In the genomic region with DNA sequence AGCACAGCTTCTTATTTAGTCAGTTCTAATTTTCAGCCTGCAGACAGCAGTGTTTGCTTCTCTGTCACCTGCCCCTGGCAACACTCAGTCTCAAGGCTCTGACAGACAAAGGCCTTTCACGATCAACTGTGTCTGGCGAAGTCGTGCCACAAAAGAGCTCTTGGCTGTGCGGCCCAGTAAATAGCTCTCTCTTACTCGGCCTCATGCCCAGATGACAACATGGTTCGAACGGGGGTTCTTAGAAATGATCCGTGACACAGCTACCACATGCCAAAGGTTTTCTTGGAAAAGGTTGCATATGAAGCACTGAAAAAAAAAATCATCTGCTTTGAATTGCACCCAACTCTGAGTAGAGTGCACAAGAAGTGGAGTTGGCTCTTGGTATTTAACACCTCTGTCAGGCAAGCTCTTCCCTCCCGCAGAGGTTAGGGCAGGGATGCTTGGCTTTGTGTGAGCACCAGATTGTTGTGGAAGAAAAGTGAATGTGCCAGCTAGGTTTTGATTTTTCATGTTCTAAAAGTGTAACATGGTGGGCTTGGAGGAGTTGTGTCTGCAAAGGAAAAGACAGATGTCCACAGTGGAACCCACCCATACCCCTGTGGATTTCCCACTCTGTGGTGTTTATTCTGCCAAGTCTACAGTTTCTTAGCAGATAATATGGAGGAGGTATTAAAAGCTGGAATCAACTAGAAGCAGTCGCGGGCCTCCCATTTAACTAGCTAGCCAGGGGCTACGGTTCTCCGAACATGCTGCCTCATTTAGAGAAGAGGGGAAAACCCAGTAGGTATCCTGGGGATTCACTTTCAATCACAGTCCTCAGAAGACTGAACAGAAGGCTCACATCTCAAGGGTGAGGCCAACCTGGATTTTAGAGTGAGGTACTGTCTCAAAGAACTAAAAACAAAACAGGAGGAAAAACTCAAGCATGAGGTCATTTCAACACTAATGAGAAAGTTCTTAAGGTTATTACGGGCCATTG, we compare ENCODE assay signal across 17 mouse cellular contexts.
DNase-seq lines count a peak whose midpoint lies in the region; ATAC-seq and TF ChIP-seq lines count a peak whose summit lies in the region.
"Had no signal": no experiment of that assay in that cellular context is flagged by ENCODE, and none has a peak within 500 bp of the region (broad histone marks: within the 10 kb centered on the region; RNA-seq: fewer than 3 reads in every experiment).

No protein-coding gene starts in this region.

- H3K4me3 ChIP-seq in forebrain, embryonic 15.5 days = no peak overlapping the region
- no peak overlapping the region for H3K4me3 ChIP-seq in forebrain, embryonic 12.5 days (replicated peaks)
- H3K4me3 ChIP-seq in liver, adult 2 months (ENCODE audit: insufficient read depth, low read depth, low read length) = no peak overlapping the region
- H3K4me3 ChIP-seq in kidney, embryonic 16.5 days (ENCODE audit: low read length) = no peak overlapping the region
- H3K4me3 ChIP-seq: erythroblast, embryonic 14.5 days; megakaryocyte, embryonic 14.5 days; neural tube, embryonic 13.5 days had no signal

- peak; percentile 87 for ATAC-seq in forebrain, embryonic 15.5 days (replicated peaks)
- no peak for ATAC-seq in forebrain, embryonic 12.5 days (ENCODE audit: low FRiP score)
- ATAC-seq in kidney, embryonic 16.5 days (ENCODE audit: low FRiP score, low TSS enrichment) = no peak
- ATAC-seq: intestine, embryonic 16.5 days; liver, postnatal 0 days had no signal

- TF ChIP-seq POLR2A in liver, adult 2 months (IDR thresholded peaks at IDR 0.05; ENCODE audit: extremely low read depth, insufficient read depth, low read length) = no peak

- no peaks in the 10 kb centered on the region for H3K79me2 ChIP-seq in liver, adult 2 months (ENCODE audit: control insufficient read depth, insufficient read depth, low read length)

- H3K9me3 ChIP-seq in forebrain, embryonic 15.5 days = 0 out of 2 replicates have a peak, but pooled peaks cover 3% of the 10 kb centered on the region
- H3K9me3 ChIP-seq in forebrain, embryonic 12.5 days = 0 out of 2 replicates have a peak, but pooled peaks cover 8% of the 10 kb centered on the region
- no peaks in the 10 kb centered on the region; the same call in 1 of the 2 replicates for H3K9me3 ChIP-seq in kidney, embryonic 16.5 days (ENCODE audit: low read length)
- H3K9me3 ChIP-seq: G1E had no signal

- peaks cover 15% of the 10 kb centered on the region for H3K4me1 ChIP-seq in forebrain, embryonic 15.5 days
- H3K4me1 ChIP-seq in forebrain, embryonic 12.5 days = 0 out of 2 replicates have a peak, but pooled peaks cover 6% of the 10 kb centered on the region
- H3K4me1 ChIP-seq in liver, adult 2 months (ENCODE audit: control insufficient read depth, insufficient read depth, low read length) = peaks cover 10% of the 10 kb centered on the region
- no peaks in the 10 kb centered on the region for H3K4me1 ChIP-seq in kidney, embryonic 16.5 days (ENCODE audit: insufficient read depth, low read length)
- H3K4me1 ChIP-seq: megakaryocyte, embryonic 14.5 days; neural tube, embryonic 13.5 days had no signal

- 45% methylated on average over 14 of the region's 14 CpGs for WGBS in forebrain, embryonic 15.5 days
- WGBS in forebrain, embryonic 12.5 days = 70% methylated on average over 14 of the region's 14 CpGs
- 50% methylated on average over 14 of the region's 14 CpGs for WGBS in liver, adult 2 months
- WGBS in kidney, embryonic 16.5 days = 86% methylated on average over 14 of the region's 14 CpGs

- H3K9ac ChIP-seq in forebrain, embryonic 15.5 days (replicated peaks) = no peak overlapping the region
- no peak overlapping the region for H3K9ac ChIP-seq in forebrain, embryonic 12.5 days
- H3K9ac ChIP-seq in liver, adult 2 months (ENCODE audit: low read depth, low read length) = no peak overlapping the region
- H3K9ac ChIP-seq in kidney, embryonic 16.5 days (replicated peaks; ENCODE audit: low read length) = no peak overlapping the region
- H3K9ac ChIP-seq: liver, postnatal 0 days; neural tube, embryonic 13.5 days had no signal

- no peaks in the 10 kb centered on the region for H3K27me3 ChIP-seq in forebrain, embryonic 15.5 days
- H3K27me3 ChIP-seq in forebrain, embryonic 12.5 days = no peaks in the 10 kb centered on the region
- H3K27me3 ChIP-seq in liver, adult 2 months (ENCODE audit: control insufficient read depth, insufficient read depth, low read length) = no peaks in the 10 kb centered on the region
- H3K27me3 ChIP-seq in kidney, embryonic 16.5 days (ENCODE audit: insufficient read depth, low read length) = no peaks in the 10 kb centered on the region
- H3K27me3 ChIP-seq: megakaryocyte, embryonic 14.5 days; neural tube, embryonic 13.5 days had no signal

- no peak overlapping the region for H3K4me2 ChIP-seq in forebrain, embryonic 15.5 days (replicated peaks)
- H3K4me2 ChIP-seq in forebrain, embryonic 12.5 days = no peak overlapping the region
- no peak overlapping the region for H3K4me2 ChIP-seq in kidney, embryonic 16.5 days (replicated peaks; ENCODE audit: low read depth, low read length)
- H3K4me2 ChIP-seq: neural tube, embryonic 13.5 days had no signal

- DNase-seq in liver, adult 2 months (ENCODE audit: extremely low read depth, low read depth, low spot score) = peak; percentile 77
- DNase-seq in liver = no peak
- peak; percentile 40 for DNase-seq in brain, adult 2 months (ENCODE audit: low read depth, low spot score)
- peak; percentile 26 for DNase-seq in telencephalon, adult 2 months (ENCODE audit: low read depth, low spot score)
- DNase-seq: cerebellum, adult 8-10 months; liver, postnatal 0 days; lung, postnatal 14 days; right cerebral cortex, postnatal 14 days had no signal

- no peak for TF ChIP-seq CTCF in liver, adult 2 months (IDR thresholded peaks at IDR 0.05; ENCODE audit: low read depth, low read length)

- no peaks in the 10 kb centered on the region for H3K36me3 ChIP-seq in forebrain, embryonic 15.5 days
- H3K36me3 ChIP-seq in forebrain, embryonic 12.5 days (replicated peaks) = no peaks in the 10 kb centered on the region
- H3K36me3 ChIP-seq in liver, adult 2 months (ENCODE audit: control insufficient read depth, insufficient read depth, low read length) = no peaks in the 10 kb centered on the region
- H3K36me3 ChIP-seq in kidney, embryonic 16.5 days (ENCODE audit: insufficient read depth, low read length) = no peaks in the 10 kb centered on the region
- H3K36me3 ChIP-seq: G1E; neural tube, embryonic 13.5 days had no signal

- peak overlapping the region; percentile 10 for H3K27ac ChIP-seq in forebrain, embryonic 15.5 days (replicated peaks)
- H3K27ac ChIP-seq in forebrain, embryonic 12.5 days = no peak overlapping the region
- H3K27ac ChIP-seq in liver, adult 2 months (replicated peaks; ENCODE audit: insufficient read depth, low read depth, low read length) = no peak overlapping the region
- no peak overlapping the region for H3K27ac ChIP-seq in kidney, embryonic 16.5 days (ENCODE audit: low read length)
- H3K27ac ChIP-seq: kidney, postnatal 0 days; neural tube, embryonic 13.5 days had no signal
